Mouse (Mus musculus) kidney, adult 2 months (tissue): ENCODE measurements around the gene Cda.

Source experiments
- CTCF ChIP-seq: fragments of 200-500 bp; conservative IDR thresholded peaks from 2 replicates; pipeline ENCODE4 v1.5.1; 2011; ENCODE audit warnings: low read depth, mild to moderate bottlenecking, control low read depth, low read length, moderate library complexity, mixed read lengths; ENCODE audit not compliant: insufficient read depth, insufficient read length
- POLR2A ChIP-seq: fragments of 200-500 bp; IDR thresholded peaks from one replicate; pipeline ENCODE4 v1.6.1; 2011; ENCODE audit warnings: low read depth, low read length, control low read depth

DNA sequence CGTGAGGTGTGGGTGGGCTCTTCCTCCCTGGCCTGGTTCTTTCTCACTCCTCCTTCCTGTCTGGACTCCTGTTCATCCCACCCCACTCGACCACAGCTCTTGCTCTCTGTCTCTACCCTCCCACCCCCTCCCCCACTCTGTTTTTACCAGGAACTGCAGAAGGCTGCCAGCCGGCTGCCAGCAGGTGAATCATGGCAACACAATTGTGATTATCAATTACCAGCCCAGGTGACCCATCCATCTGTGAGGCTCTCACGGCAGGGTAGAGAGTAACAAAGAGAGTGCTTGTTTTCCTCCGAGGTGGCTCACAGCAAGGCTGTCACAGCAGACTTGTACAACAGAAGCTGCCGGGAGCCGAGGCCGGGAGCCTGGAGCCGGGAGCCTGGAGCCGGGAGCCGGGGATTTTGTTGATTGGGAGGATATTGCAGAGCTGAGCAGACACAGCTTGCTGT, 6.4 kb downstream of the Cda start:
- TF ChIP-seq CTCF (no peak), POLR2A (no peak)
